Mouse (Mus musculus) embryo, embryonic 10 days (tissue): Measurements from ENCODE around the gene Nuak2.

ENCODE experiments used
- DNase-seq: peaks from one replicate; pipeline ENCODE4 v3.0.0-alpha.2; 2015; ENCODE audit warnings: low spot score

Nuak2 gene

GRCm38 (mm10) chr1:132354234-132354633 lies 38.3 kb downstream of the Nuak2 start:
- no peak for DNase-seq

GRCm38 (mm10) chr1:132355162-132355601 lies 39.3 kb downstream of the Nuak2 start:
- no peak for DNase-seq

GRCm38 (mm10) chr1:132355841-132356242 lies 39.9 kb downstream of the Nuak2 start:
- DNase-seq: peak; percentile 93

DNA sequence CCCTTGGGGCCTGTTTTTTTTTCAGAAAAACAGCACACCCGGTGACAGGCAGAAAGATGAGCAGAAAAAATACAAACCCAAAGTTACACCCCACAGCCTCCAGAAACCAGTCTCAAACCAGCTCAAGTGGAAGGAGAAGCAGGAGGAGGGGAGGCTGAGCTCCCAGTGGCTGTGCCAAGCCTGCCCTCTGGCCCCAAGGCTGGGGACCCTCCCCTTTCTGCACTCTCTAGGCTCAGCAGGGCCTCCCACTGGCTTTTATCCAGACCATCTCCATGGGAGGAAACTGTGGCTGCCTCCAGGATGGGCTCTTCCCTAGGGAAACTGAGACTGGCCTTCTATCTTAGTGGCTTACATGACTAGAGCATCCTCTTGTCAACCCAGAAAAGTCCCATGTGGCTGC lies 40.9 kb downstream of the Nuak2 start:
- DNase-seq: no peak

- no peak for DNase-seq
Observed at GRCm38 (mm10) chr1:132361959-132362358, 46.0 kb downstream of the Nuak2 start.

GRCm38 (mm10) chr1:132364388-132364787 lies 48.5 kb downstream of the Nuak2 start:
- no peak for DNase-seq

DNA sequence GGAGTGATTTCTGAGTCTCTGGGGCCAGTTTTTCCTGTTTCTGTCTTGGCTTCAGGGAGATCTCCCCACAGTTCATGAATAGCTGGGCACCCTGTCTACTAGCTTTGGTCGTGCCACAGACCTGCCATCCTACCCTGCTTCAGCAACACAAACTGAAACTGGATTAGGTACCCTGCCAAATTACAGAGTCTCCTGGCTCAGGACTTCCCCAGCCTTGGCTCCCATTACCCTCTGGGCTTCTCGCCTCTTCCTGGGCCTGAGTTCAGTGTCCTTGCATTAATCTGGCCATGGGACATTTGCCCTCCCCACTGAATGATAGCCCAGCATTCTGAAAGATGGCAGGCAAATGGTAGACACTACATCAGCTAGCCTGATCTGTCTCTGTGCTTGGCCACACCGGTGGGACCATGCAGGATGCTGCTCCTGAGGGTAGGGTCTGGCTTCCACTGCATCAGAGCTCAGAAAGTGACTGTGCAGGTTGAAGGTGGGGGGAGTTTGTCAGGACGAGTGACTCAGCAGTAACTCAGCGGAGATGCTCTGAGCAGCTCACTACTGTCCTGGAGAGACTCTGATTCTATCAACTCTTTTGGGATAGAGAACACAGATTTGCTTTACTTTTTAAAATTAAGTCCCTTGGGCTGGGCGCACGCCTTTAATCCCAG lies 49.1 kb downstream of the Nuak2 start:
- no peak for DNase-seq

DNA sequence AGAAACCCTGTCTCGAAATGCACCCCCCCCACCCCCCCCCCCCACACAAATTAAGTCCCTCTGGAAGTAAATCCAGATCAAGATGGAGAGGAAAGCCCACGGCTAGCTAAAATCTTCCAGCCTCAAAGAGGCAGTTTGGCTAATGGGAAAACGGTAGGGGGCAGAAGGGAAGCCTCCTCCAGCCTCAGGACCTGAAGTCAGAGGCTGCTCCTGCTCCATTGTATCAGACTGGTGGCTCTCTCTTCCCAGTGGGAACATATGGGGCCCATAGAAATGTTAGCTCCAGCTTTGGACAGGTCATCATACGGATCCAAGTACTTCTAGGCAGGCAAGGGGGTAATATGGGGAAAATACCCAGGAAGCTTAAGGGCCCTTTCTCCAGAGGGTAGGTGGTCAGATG lies 49.7 kb downstream of the Nuak2 start:
- DNase-seq: no peak

DNA sequence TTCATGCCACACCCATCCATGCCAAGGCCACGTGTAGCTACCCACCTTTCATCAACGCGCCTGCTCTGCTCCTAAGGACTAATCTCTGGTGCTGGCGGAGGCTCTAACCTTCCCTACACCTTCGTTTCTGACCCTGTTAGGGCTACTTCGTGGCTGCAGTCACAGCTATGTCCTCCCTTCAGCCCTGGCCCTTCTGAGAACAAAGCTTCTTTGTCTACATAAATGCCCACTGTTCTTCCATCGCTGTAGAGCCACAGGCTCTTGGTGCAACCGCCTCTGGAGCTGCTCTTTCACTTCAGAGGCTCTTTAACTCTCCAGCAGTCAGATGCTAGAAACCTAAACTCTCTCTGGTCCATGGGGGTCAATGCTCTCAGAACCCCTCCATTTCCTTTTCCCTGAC lies 50.3 kb downstream of the Nuak2 start:
- DNase-seq: no peak

GRCm38 (mm10) chr1:132366937-132367336 lies 51.0 kb downstream of the Nuak2 start:
- DNase-seq: no peak

DNA sequence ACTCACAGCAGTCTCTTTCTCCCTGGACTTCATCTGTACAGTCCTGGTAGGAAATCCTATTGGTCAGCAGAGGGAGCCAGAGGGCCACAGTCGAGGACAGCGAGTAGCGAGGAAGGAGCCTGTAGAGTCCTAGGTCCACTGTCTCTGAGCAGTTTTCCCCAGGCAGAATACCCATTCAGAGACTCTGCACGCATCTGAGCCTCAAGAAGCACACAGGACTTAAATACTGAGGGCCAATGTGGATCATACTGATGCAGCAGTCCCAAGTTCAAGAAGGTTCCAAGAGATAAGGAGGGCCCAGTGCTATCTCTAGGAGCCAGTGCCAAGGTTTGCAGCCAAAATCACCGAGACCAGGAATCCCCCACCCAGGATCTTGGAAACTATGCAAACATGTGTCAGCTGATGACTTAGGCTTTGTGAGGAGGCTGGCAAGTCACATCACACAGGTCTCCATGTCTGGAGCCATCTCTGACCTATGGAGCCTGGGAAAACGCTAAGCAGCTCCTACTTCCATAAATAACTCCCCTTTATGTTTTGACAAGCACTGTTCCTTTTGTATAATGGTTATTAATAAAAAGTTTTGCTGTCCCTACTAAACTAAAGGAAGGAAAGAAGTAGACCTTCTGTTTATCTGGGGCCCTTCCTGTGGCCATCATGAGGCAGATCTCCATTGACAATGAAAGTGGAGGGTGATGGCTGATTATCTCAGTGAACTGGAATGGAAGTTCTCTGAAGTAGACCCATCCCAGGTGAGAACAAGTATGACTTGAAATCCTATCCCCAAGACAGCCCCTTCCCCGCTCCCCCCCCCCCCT lies 52.0 kb downstream of the Nuak2 start:
- DNase-seq: peak; percentile 94

DNA sequence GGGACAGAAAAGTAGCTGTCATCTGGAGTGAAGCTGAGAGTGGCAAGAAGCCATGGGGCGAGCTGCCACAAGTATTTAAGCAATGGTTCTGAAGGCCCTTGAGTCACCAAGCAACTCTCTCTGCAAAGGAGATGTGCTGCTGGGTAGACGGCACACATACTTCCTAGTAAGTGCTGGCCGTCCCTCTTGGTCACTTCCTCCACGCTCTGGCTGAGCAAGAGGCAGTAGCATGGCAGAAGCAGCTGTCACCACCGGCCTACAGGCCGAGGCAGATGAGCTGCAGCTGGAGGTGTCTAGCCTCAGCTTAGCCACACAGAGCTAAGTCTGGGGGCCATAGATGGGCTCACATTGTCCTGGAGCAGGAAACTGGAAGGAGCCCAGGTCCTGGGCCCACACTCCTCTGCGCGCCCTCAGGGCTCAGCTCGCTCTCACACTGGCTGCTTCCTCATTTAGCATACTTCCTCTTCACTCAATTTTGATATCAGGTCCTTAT lies 54.8 kb downstream of the Nuak2 start:
- no peak for DNase-seq

- no peak for DNase-seq
Observed at GRCm38 (mm10) chr1:132371298-132372081, 55.6 kb downstream of the Nuak2 start.

- DNase-seq: no peak
Observed at GRCm38 (mm10) chr1:132372354-132372753, 56.4 kb downstream of the Nuak2 start.

DNA sequence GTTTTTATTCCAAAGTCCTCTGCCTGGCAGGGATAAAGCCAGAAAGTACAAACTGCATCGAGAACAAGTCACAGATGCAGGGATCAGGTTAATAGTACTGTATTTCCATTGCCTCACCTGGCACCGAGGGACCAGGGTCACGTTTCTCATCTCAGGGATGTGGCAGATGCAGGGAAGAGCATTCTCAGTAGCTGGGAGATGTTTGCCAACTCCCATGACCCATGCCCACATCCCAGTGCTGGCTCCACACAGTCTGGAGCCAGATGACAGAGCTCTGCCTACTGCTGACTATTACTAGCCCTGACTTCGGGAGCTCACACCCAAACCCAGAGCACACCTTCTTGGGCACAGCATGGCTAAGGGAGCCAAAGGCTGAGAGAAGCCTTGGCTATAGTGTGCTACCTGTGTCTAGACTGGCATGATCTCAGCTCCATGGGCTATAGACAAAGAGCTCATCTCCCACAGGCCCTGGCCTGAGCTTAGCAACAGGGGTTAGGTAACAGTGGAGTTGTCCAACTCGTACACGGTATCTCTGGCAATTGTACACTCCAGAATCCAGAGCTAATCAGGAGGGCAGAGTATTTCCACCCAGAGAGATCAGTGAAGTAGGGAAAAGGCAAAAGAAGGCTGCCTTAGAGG lies 57.1 kb downstream of the Nuak2 start:
- DNase-seq: no peak

- peak; percentile 16 for DNase-seq
Observed at GRCm38 (mm10) chr1:132374140-132374872, 58.4 kb downstream of the Nuak2 start.

DNA sequence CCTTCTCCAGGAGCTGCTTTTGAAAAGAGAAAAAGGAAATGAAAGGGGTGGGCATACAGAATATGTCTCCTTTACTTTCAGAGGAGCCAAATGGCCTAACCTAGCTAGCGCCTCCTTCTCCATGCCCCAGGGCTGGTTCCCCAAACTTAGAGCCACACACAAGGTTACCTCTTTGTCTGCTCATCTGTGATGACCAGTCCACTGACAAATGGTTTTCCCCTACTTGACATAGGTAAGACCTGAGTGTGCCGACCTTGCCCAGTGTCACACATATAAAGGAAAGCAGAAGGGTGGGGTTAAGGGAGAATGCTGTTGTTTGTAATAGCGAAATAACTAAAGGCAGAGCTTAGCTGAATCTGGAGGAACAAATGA lies 58.9 kb downstream of the Nuak2 start:
- no peak for DNase-seq

- peak; percentile 25 for DNase-seq
Observed at GRCm38 (mm10) chr1:132375256-132375655, 59.3 kb downstream of the Nuak2 start.

DNA sequence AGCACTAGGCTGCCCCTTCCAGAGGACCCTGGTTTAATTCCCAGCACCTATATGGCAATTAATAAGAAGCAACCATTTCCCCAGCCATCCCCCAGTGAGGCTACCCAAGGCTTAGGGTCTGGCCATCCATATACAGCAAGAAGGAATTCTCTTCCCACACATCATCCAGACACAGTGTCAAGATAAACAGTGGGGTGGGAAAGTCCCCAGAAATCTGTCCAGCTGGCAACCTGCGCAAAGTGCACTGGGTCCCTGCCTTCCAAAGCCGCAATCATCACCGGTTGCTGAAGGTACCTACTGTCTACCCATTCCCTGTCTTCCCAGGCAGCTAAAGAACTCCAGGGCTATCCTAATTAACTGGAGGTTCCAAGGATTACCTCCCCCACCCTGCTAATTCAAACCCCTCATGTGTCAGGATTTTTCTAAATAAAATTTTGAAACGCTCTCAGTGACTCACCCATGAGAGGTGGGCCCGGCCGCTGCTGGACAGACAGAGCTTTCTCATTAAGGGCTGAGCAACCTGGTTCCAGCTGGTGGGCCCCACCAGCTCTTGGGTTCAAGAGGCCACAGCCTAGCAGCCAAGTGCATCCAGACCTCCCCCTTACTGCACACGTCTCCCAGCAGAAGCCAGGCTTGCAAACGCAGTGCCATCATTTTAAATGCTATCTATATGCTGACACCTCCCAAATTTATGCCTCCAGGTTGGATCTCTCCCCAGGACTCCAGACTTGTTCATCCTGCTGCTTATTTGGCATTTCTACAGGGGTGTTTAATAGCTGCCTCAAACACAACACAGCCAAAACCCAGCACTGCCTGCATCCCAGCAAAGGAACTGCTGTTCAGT lies 60.5 kb downstream of the Nuak2 start:
- DNase-seq: peak; percentile 30

DNA sequence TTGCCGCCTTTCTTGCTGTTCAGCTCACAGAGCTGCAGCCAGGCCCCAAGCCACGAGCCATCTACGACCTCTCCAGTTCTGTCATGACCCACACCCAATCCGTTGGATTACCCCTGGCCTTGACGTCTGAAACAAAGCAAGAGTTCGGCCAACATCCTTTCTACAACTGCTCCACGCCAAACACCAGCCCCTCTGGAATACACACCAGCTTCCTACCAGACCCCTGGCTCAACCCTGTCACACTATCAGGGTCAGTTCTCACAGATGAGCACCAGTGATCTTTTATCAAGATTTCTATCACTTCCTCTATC lies 61.1 kb downstream of the Nuak2 start:
- no peak for DNase-seq

DNA sequence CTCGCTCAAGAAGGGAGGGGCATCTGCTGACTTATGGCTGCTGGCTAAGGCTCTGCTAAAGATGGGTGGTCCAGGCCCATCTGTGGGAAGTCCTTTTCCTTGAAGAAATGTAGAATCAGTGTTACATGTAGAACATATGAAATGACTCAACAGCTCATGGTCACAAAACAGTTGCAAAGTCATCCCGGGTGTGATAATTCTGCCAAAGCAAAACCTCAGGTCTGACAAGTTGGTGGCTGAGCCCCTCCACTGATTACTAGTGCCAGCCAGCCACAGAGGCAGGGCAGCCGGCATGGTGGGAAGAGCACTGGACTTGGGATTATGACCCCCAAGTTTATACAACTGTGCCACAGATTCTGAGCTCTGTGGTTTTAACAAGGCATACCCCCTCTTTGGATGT lies 61.9 kb downstream of the Nuak2 start:
- DNase-seq: no peak
